Mouse (Mus musculus): ENCODE results near the gene Stam2.

The Stam2 gene

DNA sequence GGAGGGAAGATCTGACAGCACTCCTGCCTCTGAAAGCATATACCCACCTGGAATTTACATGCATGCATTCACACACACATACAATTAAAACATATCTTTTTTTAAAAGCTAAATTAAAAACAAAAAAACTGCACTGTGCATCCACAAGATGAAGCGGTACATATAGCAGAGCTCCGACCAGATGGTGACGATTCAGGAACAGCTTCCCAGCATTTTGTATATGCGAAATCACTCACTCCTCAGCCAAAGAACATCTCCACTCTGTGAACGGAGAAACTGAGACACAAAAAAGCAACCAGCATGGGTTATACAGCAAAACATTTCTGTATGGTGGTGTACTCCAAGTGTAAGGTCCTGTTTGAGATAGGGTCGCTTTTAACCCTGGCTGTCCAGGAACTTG is 11.2 kb downstream of the Stam2 start:
- in situ Hi-C loops (cut with MboI, MseI), result no loop called here

DNA sequence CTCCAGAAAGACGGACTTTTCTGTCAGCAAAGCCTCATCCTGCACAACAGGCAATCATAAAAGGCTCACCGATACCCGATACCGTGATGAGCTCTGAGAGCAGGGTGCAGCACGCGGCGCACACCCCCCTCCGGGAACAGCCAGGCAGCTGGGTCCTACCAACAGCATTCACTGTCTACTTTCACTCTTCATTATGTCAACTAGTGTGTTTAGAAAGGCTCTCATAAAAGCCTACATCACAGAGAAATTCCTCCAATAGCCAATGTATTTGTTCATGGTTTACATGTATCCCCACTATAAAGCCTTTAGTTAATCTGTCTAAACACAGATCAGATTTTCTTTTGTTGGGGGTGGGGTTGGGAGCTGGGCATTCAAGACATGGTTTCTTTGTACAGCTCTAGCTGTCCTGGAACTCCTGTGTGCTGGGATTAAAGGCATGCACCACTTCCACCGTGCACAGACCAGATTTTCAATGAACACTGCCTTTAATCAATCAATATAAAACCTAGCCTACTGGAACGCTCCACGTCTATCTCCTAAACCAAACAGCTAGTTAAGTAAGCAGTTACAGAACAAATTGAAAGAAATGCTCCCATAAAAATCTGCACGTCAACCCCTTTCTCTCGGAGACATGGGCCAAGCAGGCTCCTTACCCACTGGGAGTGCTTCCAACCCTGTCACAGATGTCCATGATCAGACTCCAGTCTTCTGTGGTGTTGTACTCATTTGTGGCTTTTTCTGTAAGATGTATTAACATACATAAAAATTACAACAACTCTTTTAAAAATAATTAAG is 21.7 kb downstream of the Stam2 start:
- in situ Hi-C loops (cut with MboI, MseI), result no loop called here

DNA sequence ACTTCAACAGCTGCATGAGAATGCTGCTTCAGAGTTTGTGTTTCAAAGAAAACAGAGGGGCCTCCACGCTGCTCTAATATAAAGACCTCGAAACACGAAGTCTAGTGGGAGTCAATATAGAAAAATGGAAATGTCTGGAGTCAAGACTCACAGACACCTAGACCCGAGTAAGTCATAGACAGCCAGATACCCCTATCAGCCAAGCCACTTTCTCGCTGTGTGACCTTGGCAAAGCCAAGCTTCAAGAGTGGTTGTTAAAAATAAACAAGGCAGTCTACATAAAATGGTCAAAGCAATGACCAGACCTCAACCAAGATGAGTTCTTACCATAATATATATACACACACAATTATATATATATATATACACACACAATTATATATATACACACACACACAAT is 25.0 kb downstream of the Stam2 start:
- in situ Hi-C loops (cut with MboI, MseI), result no loop called here

DNA sequence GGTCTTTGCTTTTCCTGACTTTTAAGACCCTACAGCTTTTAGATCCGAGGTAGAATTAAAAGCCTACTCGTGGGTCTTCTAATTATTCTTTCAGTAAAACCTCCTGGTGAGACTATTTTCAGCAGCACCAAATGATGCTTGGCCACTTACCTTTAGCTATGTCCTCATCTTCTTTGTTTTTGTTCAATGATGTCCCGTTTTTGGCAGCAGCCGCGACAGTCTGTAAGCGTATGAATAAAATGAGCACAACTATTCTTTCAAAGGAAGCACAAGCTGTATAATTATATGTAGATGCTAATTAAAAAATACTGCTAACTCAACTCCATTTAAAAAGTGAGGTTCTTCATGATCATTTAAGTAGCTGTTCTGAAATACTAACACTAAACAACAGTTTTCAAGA is 26.5 kb downstream of the Stam2 start:
- in situ Hi-C loops (cut with MboI, MseI), result no loop called here

DNA sequence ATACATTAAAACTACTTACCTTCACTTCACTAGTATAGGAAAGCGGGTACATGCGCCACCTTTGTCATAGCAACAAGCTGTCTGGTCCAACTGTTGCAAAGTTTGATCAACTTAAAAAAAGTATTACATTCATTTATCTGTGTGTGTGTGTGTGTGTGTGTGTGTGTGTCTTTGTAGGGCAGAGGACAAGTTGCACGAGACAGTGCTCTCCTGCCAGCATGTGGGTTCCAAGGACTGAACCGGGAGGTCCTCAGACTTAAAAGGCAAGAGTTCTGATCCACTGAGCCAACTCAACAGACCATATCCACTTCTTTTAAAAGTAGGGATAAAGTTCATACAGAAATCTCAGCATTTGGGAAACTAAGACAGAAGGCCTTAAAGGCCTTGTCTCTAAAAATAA is 28.0 kb downstream of the Stam2 start:
- in situ Hi-C loops (cut with MboI, MseI), result no loop called here

DNA sequence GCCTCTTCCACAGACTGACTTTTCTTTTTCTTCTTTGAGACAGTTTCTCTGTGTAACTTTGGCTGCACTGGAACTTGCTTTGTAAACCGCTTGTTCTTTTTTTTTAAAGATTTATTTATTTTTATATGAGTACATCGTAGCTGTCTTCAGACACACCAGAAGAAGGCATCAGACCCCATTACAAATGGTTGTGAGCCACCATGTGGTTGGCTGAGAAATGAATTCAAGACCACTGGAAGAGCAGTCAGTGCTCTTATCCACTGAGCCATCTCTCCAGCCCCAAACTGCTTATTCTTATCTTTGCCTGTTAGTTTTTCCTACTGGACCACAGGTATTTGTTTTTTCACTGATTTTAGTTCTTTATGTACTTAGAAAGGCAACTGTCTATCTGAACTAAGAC is 31.3 kb downstream of the Stam2 start:
- in situ Hi-C loops (cut with MboI, MseI), result no loop called here

DNA sequence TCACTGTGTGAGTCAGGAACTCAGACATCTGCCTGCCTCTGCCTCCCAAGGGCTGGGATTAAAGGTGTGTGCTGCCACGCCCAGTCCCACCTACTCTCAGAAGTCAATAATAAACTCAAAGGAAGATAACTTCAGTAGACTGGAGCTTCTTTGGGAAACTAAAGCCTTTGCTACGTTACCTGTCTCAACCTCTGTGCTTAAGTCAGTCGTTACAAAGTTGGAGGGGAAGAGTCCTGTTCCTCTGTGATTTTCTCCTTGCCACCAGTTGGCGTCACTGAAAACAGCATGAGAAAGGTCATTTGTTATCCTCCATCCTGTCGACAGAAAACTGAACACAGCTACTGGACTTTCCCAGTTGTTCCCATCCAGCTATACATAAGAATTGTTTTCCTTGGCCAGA is 32.7 kb downstream of the Stam2 start:
- in situ Hi-C loops (cut with MboI, MseI), result no loop called here

DNA sequence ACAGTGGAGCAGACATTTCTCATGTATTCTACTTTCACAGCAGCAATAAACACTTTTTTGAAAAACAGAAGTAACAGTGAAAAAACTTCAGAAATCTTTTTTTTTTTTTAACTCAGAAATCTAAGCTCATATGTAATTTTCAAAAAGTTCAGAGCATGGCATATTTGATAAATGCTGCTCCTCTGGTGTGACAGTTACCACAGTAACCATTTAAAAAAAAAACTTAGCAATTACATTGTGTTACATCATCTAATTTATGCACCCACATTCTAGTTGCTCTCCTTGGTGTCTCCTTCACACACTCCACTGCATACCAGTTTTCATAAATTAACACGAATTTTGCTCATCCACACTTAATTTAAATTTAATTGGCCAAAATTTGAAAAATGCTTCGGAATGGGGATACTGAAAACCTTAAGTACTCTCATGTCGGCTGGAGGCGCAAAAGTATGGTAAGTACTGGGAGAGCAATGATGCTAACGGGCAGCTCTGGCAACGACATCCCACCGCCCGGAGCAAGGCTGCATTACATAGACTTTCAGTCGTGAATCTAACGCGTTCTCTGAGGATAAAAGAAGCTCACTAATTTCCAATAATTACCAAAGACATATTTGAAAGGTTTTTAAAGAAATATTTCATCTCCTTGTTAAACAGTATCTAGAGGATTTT is 40.6 kb downstream of the Stam2 start:
- in situ Hi-C loops (cut with MboI, MseI), result no loop called here

DNA sequence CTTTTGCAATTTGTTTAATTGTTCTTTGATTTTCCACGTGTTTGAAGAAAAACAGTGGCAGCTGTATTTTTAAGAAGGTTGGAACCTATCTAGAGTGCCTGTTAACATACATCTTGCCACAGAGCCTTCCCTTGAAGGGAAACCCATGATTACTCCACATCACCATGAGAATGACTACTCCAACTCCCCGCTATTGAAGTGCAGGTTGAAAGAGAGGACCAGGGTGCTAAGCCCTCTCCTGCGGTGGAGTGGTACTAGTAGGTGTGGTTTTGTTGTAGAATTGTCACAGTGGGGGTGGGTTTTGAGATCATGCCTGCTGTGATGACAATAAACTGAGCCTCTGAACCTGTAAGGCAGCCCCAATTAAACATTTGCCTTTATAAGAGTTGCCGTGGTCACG is 41.7 kb downstream of the Stam2 start:
- in situ Hi-C loops (cut with MboI, MseI), result no loop called here

DNA sequence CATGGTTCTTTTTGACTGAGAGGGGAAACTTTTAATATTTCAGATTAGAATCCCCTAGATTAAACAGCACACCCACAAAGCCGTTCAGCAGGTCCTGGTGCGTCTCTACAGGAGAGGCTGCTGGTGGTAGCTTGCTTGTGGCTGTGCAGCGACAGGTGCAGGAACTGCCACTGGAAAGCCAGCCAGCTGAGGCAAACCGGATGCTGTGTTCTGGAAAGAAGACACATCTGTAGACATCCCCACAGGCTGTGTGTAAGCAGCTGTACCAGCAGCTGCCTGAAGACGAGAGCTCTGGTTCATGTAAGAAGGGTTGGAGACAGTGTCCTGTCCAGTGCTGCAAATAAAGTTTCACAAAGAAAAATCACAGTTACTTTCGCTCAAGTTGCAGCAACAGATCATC is 47.5 kb downstream of the Stam2 start:
- in situ Hi-C loops (cut with MboI, MseI), result loop anchor here (10.0 kb wide), 1 partner anchor 440 kb away; no protein-coding TSS in a partner anchor

DNA sequence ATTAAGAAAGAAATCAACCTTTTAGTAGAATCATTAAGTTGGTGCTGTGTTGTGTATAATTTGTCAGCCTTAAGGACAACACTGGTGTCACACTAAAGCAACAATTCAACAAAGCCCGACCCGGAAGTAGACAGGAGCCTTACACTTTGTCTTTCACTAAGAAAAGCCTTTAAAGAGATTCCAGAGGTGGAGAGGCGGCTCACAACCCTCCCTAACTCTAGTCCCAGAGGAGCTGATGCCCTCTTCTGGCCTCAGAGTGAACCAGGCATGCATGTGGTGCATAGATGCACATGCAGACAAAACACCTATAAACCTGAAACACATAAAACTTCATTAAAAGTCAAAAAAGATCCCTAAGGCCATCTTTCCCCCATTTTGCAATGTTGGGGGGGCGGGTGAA is 50.3 kb downstream of the Stam2 start:
- in situ Hi-C loops (cut with MboI, MseI), result loop anchor here (10.0 kb wide), 1 partner anchor 437 kb away; no protein-coding TSS in a partner anchor

DNA sequence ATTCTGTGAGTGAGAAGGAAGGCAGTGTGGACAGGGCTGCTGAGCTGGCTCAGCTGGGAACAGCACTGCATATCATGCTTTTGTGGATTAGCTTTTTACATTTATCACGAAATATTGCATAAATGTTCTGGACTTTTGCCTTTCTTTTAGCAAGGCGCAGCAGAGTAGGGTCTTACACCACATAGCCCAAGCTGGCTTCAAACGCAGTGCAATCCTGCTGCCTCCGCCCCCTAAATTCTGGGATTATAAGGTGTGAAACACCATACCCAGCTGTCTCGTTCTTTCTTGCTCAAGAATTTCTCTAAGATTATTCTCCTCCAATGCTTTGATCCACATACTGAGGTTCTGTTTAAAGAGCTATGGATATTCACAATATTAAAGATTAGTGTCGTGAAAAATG is 55.5 kb downstream of the Stam2 start:
- in situ Hi-C loops (cut with MboI, MseI), result no loop called here

DNA sequence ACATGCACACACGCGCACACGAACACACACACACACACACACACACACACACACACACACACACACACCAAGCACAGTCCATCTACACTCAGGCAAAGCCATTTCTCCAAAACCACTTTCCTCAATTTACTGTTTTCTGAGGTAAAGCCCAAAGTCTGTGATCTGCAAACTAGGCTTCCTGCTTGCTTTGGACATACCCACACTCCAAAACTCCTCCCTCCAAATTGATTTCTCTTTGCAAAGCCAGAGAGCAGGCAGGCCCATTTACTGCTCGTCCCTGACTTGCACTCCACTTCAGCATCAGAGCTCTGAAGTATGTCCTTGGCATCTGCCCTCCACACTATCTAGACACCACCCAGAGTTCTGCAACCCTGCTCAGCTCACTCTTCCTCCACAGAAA is 64.5 kb downstream of the Stam2 start:
- in situ Hi-C loops (cut with MboI, MseI), result no loop called here

DNA sequence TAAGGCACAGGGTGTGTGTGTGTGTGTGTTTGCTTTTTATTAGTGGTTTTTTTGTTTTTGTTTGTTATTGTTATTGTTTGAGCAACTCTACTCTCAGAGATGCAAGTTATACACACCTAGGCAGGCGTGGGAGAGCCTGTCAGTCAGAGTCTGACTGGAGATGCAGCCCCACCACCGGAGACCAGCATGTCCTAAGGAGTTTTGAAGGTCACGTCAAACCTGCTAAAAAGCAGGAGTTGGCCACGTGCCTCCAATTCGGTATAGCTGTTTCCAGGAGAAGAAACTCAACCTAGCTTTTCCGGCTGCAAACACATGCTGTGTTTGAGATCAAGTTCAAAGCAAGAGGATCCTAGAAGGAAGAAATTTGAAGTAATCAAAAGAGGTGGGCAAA is 65.2 kb downstream of the Stam2 start:
- in situ Hi-C loops (cut with MboI, MseI), result no loop called here

DNA sequence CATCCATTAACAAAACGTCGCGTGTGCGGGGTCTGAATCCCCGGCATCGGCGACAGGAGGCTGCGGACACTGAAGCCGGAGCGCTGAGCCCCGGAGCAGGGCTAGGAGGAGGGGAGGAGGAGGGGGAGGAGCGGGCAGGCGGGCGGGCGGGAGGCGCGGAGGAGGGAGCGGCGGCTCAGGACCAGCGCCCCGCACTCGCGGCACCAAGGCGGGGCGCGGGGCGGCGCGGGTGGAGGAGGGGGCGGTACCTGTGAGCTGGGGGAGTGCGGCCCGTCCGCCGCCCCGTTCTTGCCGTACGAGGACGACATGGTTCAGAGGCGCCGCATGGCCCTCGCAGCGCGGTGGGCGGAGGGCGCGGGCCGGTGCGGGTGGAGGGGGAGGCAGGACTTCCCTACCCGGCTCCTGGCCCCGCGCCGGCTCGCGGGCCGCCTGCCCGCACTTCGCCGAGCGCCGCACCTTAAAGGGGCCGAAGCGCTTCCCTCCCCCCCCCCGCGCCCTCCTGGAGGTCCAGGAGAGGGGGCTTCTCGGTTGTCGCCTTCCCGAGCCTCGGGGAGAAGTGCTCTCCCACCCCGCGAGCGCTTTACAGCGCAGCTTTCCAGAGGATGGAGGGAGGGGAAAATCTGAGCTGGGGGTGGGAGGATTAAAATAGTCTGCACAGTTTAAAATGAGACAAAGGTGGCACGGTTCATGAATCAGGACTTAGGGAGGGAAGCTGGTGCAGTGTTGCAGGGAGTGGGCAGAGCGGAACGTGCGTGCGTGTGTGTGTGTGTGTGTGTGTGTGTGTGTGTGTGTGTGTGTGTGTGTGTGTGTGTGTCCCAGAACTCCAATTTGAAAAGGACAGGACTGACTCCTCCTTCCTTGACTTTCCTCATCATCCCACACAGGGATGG is 65.8 kb downstream of the Stam2 start, which contains the start of gene Cacnb4:
Gene Cacnb4 (minus strand): TSS at position 809 of the 890 bp plus-strand sequence.
- in situ Hi-C loops (cut with MboI, MseI), result no loop called here

DNA sequence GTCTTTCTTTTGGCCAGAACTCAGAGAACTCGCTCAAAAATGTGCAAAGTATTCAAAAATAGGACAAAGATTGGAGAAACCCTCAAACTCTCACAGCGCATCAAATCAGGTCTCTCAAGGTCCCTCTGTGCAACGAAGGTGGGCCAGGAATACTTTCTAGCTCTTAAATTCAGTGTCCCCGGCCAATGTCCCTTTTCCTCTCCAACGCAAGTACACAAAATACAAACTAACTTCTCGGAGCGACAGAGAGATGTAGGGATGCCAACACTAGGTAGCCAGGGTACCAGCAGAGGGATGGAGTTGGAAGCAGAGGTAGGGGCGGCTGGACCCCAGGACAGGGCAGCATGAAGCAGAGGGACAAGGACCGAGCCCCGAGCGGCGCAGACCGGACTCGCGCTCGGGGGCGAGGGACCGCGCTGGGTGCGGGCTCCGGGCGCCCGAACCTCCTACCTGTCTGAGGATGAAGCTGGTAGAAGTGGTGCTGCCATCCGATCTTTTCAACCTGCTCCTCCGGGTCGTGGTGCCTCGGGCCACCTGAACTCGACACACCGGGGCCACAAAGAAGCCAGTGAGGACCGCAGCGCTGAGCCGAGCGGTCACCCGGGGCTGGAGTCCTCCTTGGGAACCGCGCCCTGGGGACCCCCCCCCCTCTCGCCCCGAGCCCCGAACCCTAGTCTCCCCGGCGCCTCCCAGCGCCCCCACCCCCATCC is 66.6 kb downstream of the Stam2 start:
- in situ Hi-C loops (cut with MboI, MseI), result no loop called here

DNA sequence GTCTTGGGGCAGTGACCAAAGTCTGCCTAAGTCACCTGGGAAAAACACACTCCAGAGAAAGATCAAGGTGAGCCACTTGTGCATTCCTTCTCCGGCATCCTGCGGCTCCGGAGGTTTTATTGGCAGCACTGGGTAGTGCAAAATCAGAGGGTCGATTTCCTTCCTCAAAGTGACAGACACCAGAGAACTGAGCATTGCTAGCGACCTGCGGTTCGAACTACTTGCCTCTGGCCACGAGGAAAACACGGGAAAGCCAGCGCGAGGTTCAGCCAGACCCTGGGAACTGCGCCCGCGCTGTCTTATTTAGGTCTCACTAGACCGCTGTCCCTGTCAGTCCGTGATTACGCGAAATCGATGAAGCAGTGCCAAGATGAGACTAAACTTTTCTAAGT is 67.2 kb downstream of the Stam2 start:
- in situ Hi-C loops (cut with MboI, MseI), result no loop called here

DNA sequence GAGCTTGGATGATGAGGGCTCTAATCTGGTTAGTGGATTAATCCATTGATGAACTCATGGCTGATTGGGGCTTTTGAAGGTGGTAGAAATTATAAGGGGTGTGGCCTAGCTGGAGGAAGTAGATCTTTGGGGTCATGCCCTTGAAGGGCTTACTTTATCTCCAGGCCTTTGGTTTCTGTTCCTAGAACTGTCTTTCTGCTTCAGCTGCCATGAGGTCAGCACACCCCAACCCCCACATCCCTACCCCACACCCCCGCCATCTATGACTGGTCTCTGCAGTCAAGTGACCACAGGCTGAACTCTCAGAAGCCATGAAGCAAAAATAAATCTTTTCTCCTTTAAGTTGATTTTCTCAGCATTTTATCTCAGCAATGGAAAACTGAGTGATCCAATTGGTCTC is 68.9 kb downstream of the Stam2 start:
- in situ Hi-C loops (cut with MboI, MseI), result no loop called here

DNA sequence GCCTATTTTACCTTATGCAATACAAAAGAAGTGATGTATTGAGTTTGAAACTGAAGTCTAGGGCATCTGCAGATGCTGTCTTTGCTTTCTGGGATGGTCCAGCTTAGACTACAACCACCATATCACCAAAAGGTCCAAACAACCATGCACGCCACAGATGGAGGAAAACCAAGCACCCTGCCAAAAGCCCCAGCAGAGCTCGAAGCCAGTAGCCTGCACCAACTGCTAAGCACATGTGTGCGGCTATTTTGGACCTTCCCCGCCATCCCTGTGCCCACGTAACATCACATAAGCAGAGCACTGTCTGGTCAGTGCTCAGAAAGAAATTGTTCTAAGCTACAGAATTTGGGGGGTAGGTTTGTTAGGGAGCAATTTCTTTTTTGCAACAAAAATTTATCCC is 71.3 kb downstream of the Stam2 start:
- in situ Hi-C loops (cut with MboI, MseI), result no loop called here

DNA sequence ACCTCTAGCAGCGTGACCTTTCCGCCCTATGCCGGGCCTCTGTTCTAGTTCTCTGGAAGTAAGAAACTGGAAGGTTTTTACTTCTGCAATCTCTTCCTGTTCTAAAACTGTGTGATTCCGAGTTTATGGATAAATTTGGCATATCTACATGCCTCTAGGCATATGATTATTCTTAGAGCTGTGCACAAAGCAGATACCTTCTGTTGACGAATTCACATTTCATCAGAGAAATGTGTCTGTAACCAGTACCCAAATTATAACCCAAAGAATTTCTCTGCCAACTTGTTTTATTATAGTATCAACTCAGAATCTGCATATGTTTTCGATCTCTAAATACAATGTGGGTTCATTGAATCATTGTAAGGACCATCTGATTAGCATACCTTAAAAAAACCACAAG is 73.6 kb downstream of the Stam2 start:
- in situ Hi-C loops (cut with MboI, MseI), result no loop called here

DNA sequence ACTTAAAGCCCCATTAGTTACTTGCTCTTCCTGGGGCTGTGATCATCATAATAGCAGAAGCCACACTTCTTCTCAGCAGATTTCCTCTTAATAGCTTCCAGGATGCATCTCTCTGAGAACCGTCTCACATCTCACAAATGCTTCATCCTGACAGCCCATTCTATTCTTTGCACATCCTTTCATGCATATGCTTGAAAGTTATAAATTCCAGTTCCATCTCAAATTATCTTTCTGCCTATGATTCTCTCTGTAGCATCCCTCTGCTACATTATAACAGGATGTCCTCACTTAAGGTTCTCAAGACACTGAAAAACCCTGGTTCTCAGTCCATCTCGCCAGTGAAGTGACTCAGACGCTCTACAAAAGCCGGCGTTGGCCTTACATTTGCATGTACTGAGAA is 85.4 kb downstream of the Stam2 start:
- in situ Hi-C loops (cut with MboI, MseI), result no loop called here

DNA sequence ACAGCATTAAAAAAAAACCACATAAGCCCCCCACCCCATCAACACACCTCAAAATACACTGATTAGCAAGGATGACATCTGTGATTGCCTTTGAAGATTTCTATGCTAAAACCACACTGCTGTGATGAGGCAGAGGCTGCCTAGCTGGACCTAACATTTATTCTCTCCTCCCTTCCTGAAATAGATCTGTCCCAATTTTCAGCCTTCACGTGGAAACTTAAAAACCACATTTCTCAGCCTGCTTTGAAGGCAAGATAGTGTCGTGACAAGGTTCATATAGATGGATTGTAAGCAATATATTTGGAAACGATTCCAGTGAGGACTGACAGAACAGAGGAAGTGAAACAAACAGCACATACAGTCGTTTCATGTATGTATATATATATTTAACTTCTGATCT is 87.5 kb downstream of the Stam2 start:
- in situ Hi-C loops (cut with MboI, MseI), result no loop called here
